Mouse (Mus musculus): ENCODE data around the gene Slc26a11. TPM values are rescaled to one million over a fixed set of nuclear protein-coding genes. Genes with fewer than 3 reads are reported as not detected.
"Not testable (repeated sequence)": the region's sequence is repeated elsewhere in the genome, so short reads cannot be mapped to it uniquely, and the experiment has no call there.

Gene Slc26a11
- polyA plus RNA-seq, 2 experiments, result 1.1 to 1.2 TPM

GRCm38 (mm10) chr11:119386306-119386705, 30.9 kb downstream of the Slc26a11 start:
- Histone ChIP-seq H3K9me3 (ENCODE audit: control insufficient read depth, low read length) (no peaks in the 10 kb centered on the region), H3K9ac (replicated peaks) (no peak overlapping the region), H3K4me3 (ENCODE audit: insufficient read depth in 1 of 2, low read depth in 2 of 2, low read length in 2 of 2) (no peak overlapping the region), H3K4me2 (ENCODE audit: low read depth) (no peak overlapping the region), H3K4me1 (replicated peaks; ENCODE audit: control insufficient read depth in 2 of 2, insufficient read depth in 2 of 2, low read length in 1 of 2) (peaks cover 3 to 9% of the 10 kb centered on the region in 2 experiments), H3K27me3 (ENCODE audit: control insufficient read depth, insufficient read depth, low read length) (peaks cover 5% of the 10 kb centered on the region; the same call in 1 of the 2 replicates), H3K36me3 (replicated peaks; ENCODE audit: control insufficient read depth, insufficient read depth, low read depth) (no peaks in the 10 kb centered on the region), H3K27ac (no peak overlapping the region)
- ATAC-seq (ENCODE audit: insufficient read depth), result no peak
- no peak for DNase-seq (ENCODE audit: low read depth in 3 of 3, low spot score in 3 of 3)
- TF ChIP-seq CTCF (IDR thresholded peaks at IDR 0.05; ENCODE audit: low read depth), result no peak
- TF ChIP-seq EP300 (IDR thresholded peaks at IDR 0.05; ENCODE audit: low read depth), result no peak
- 80% methylated on average over 5 of the region's 5 CpGs for WGBS (ENCODE audit: insufficient replicate concordance)

GRCm38 (mm10) chr11:119387273-119387672, 31.9 kb downstream of the Slc26a11 start:
- H3K36me3 ChIP-seq (replicated peaks; ENCODE audit: control insufficient read depth, insufficient read depth, low read depth); ATAC-seq (ENCODE audit: insufficient read depth); H3K9ac ChIP-seq (replicated peaks); DNase-seq (ENCODE audit: low read depth in 3 of 3, low spot score in 3 of 3); H3K27me3 ChIP-seq (ENCODE audit: control insufficient read depth, insufficient read depth, low read length); H3K9me3 ChIP-seq (ENCODE audit: control insufficient read depth, low read length); H3K27ac ChIP-seq; H3K4me2 ChIP-seq (ENCODE audit: low read depth); H3K4me3 ChIP-seq (ENCODE audit: insufficient read depth in 1 of 2, low read depth in 2 of 2, low read length in 2 of 2): not testable (repeated sequence)
- 21% methylated on average over 3 of the region's 3 CpGs for WGBS (ENCODE audit: insufficient replicate concordance)
- peaks cover 13 to 19% of the 10 kb centered on the region in 2 experiments for H3K4me1 ChIP-seq (replicated peaks; ENCODE audit: control insufficient read depth in 2 of 2, insufficient read depth in 2 of 2, low read length in 1 of 2)

- H3K4me1 ChIP-seq (replicated peaks; ENCODE audit: control insufficient read depth in 2 of 2, insufficient read depth in 2 of 2, low read length in 1 of 2), result peaks cover 19 to 28% of the 10 kb centered on the region in 2 experiments
- TF ChIP-seq CTCF (IDR thresholded peaks at IDR 0.05; ENCODE audit: low read depth) (peak; percentile 49), EP300 (IDR thresholded peaks at IDR 0.05; ENCODE audit: low read depth) (no peak)
- H3K27me3 ChIP-seq (ENCODE audit: control insufficient read depth, insufficient read depth, low read length), result peaks cover 5% of the 10 kb centered on the region; the same call in 1 of the 2 replicates
- ATAC-seq (ENCODE audit: insufficient read depth) (peak; percentile 11; the same call in 1 of the 2 replicates), DNase-seq (ENCODE audit: low read depth in 3 of 3, low spot score in 3 of 3) (peak in 1 of 3 experiments; percentile 24)
- peak overlapping the region; percentile 55 to 78 for H3K4me3 ChIP-seq (ENCODE audit: insufficient read depth in 1 of 2, low read depth in 2 of 2, low read length in 2 of 2)
- H3K36me3 ChIP-seq (replicated peaks; ENCODE audit: control insufficient read depth, insufficient read depth, low read depth), result no peaks in the 10 kb centered on the region
- under 1% methylated on average over 35 of the region's 35 CpGs for WGBS (ENCODE audit: insufficient replicate concordance)
- H3K9me3 ChIP-seq (ENCODE audit: control insufficient read depth, low read length), result no peaks in the 10 kb centered on the region
- peak overlapping the region; percentile 87 for H3K4me2 ChIP-seq (ENCODE audit: low read depth)
- no peak overlapping the region for H3K27ac ChIP-seq
- peak overlapping the region; percentile 58 for H3K9ac ChIP-seq (replicated peaks)
Measured at GRCm38 (mm10) chr11:119389851-119390270, 34.5 kb downstream of the Slc26a11 start.

- peak; percentile 14; the same call in 1 of the 2 replicates for ATAC-seq (ENCODE audit: insufficient read depth)
- Histone ChIP-seq H3K4me2 (ENCODE audit: low read depth) (peak overlapping the region; percentile 87), H3K4me3 (ENCODE audit: insufficient read depth in 1 of 2, low read depth in 2 of 2, low read length in 2 of 2) (peak overlapping the region; percentile 55 to 78), H3K27me3 (ENCODE audit: control insufficient read depth, insufficient read depth, low read length) (peaks cover 5% of the 10 kb centered on the region; the same call in 1 of the 2 replicates), H3K27ac (peak overlapping the region; percentile 16), H3K4me1 (replicated peaks; ENCODE audit: control insufficient read depth in 2 of 2, insufficient read depth in 2 of 2, low read length in 1 of 2) (peaks cover 19 to 28% of the 10 kb centered on the region in 2 experiments), H3K9ac (replicated peaks) (peak overlapping the region; percentile 58), H3K36me3 (replicated peaks; ENCODE audit: control insufficient read depth, insufficient read depth, low read depth) (no peaks in the 10 kb centered on the region), H3K9me3 (ENCODE audit: control insufficient read depth, low read length) (no peaks in the 10 kb centered on the region)
- 1% methylated on average over 53 of the region's 53 CpGs for WGBS (ENCODE audit: insufficient replicate concordance)
- DNase-seq (ENCODE audit: low read depth in 3 of 3, low spot score in 3 of 3), result no peak
- TF ChIP-seq CTCF (IDR thresholded peaks at IDR 0.05; ENCODE audit: low read depth) (no peak), EP300 (IDR thresholded peaks at IDR 0.05; ENCODE audit: low read depth) (no peak)
Measured at GRCm38 (mm10) chr11:119390271-119391231, 35.2 kb downstream of the Slc26a11 start.

- TF ChIP-seq EP300 (IDR thresholded peaks at IDR 0.05; ENCODE audit: low read depth) (peak; percentile 32), CTCF (IDR thresholded peaks at IDR 0.05; ENCODE audit: low read depth) (no peak)
- Histone ChIP-seq H3K4me1 (replicated peaks; ENCODE audit: control insufficient read depth in 2 of 2, insufficient read depth in 2 of 2, low read length in 1 of 2) (peaks cover 19 to 28% of the 10 kb centered on the region in 2 experiments), H3K9ac (replicated peaks) (no peak overlapping the region; the same call in 1 of the 2 replicates), H3K4me3 (ENCODE audit: insufficient read depth in 1 of 2, low read depth in 2 of 2, low read length in 2 of 2) (peak overlapping the region; percentile 43 to 78), H3K4me2 (ENCODE audit: low read depth) (peak overlapping the region; percentile 87), H3K27ac (peak overlapping the region; percentile 61), H3K9me3 (ENCODE audit: control insufficient read depth, low read length) (no peaks in the 10 kb centered on the region), H3K36me3 (replicated peaks; ENCODE audit: control insufficient read depth, insufficient read depth, low read depth) (no peaks in the 10 kb centered on the region), H3K27me3 (ENCODE audit: control insufficient read depth, insufficient read depth, low read length) (peaks cover 5% of the 10 kb centered on the region; the same call in 1 of the 2 replicates)
- 11% methylated on average over 7 of the region's 7 CpGs for WGBS (ENCODE audit: insufficient replicate concordance)
- peak; percentile 62 for ATAC-seq (ENCODE audit: insufficient read depth)
- peak in 1 of 3 experiments; percentile 48 for DNase-seq (ENCODE audit: low read depth in 3 of 3, low spot score in 3 of 3)
Measured at GRCm38 (mm10) chr11:119391386-119392000, 36.1 kb downstream of the Slc26a11 start.

Data from liver, embryonic 14.5 days (tissue).